Mouse (Mus musculus) inflammation-experienced regulatory T-cells, adult 16 weeks (primary cell): ENCODE results near the gene Scgb2b17. TPM values are rescaled to one million over a fixed set of nuclear protein-coding genes. Genes with fewer than 3 reads are reported as not detected.

Experiments
- polyA plus RNA-seq: library from polyadenylated mRNA; unstranded; fragments of 100-300 nt; shearing (Covaris generic); gene quantifications from one replicate; pipeline ENCODE4 v1.2.1, GENCODE M21; 2017

Gene Scgb2b17
- polyA plus RNA-seq = not detected

GRCm38 (mm10) chr7:33056461-33056860 lies at the start of gene Scgb2b17:
Gene Scgb2b17 (minus strand): TSS chr7:33056561.

GRCm38 (mm10) chr7:33063149-33063548 lies 6.8 kb upstream of the Scgb2b17 start, which contains the start of gene Scgb1b17:
Gene Scgb1b17 (plus strand): TSS chr7:33063449.

Other genes with a start within 250 kb of the Scgb2b17 start
- not detected for gene Scgb2b15, start 226.9 kb downstream of the Scgb2b17 start, polyA plus RNA-seq
- gene Scgb1b15, start 220.0 kb downstream of the Scgb2b17 start, polyA plus RNA-seq = not detected
- not detected for gene Scgb1b17, start 6.9 kb upstream of the Scgb2b17 start, polyA plus RNA-seq
- gene Scgb2b18, start 117.3 kb upstream of the Scgb2b17 start, polyA plus RNA-seq = not detected
- not detected for gene Scgb1b18, start 129.0 kb upstream of the Scgb2b17 start, polyA plus RNA-seq
- not detected for gene Scgb2b19, start 223.8 kb upstream of the Scgb2b17 start, polyA plus RNA-seq
- not detected for gene Scgb1b19, start 230.7 kb upstream of the Scgb2b17 start, polyA plus RNA-seq